Mouse (Mus musculus) megakaryocyte, embryonic 14.5 days (primary cell): ENCODE data around the gene Abce1.
"Not testable (repeated sequence)": the region's sequence is repeated elsewhere in the genome, so short reads cannot be mapped to it uniquely, and the experiment has no call there.

Source experiments
- FLI1 ChIP-seq: IDR thresholded peaks from 2 replicates; pipeline ENCODE4 v1.6.1; 2012; ENCODE audit warnings: low read length, inconsistent platforms, mixed read lengths
- GATA1 ChIP-seq: IDR thresholded peaks from 3 replicates; pipeline ENCODE4 v1.6.1; 2012; ENCODE audit warnings: mixed read lengths, low read length, inconsistent platforms, borderline replicate concordance

- not testable (repeated sequence) for TF ChIP-seq GATA1, FLI1
These were observed 52.8 kb downstream of the Abce1 start for GRCm38 (mm10) chr8:79658715-79659114.
